Mouse (Mus musculus): ENCODE data around the gene Padi3. TPM values are rescaled to one million over a fixed set of nuclear protein-coding genes. Genes with fewer than 3 reads are reported as not detected.
A peak's percentile ranks its signal among the peaks of the same experiment; 100 is the strongest.

Padi3 gene
- total and polyA plus RNA-seq, 3 experiments: 73.1 to 106 TPM; not detected in 1

- Histone ChIP-seq H3K4me1 (ENCODE audit: control insufficient read depth in 1 of 2, insufficient read depth in 2 of 2, low read length in 2 of 2) (peaks cover 0 to 41% of the 10 kb centered on the region in 2 experiments; a peak in 3 of 4 replicates), H3K9me3 (replicated peaks; ENCODE audit: insufficient read depth, low read length) (no peaks in the 10 kb centered on the region), H3K9ac (ENCODE audit: control insufficient read depth, low read depth, low read length, poor library complexity, severe bottlenecking) (peak overlapping the region; percentile 73), H3K27ac (ENCODE audit: control insufficient read depth, low read depth, low read length) (peak overlapping the region; percentile 77), H3K27me3 (ENCODE audit: control insufficient read depth in 1 of 2, insufficient read depth in 2 of 2, low read length in 2 of 2) (no peaks in the 10 kb centered on the region), H3K36me3 (ENCODE audit: control insufficient read depth in 1 of 2, insufficient read depth in 2 of 2, low read length in 2 of 2) (peaks cover 0 to 9% of the 10 kb centered on the region in 2 experiments; a peak in 2 of 4 replicates), H3K4me3 (ENCODE audit: control insufficient read depth in 1 of 2, insufficient read depth in 1 of 2, low read depth in 2 of 2, low read length in 2 of 2) (peak overlapping the region; percentile 67 to 85), H3K79me2 (ENCODE audit: control insufficient read depth, insufficient read depth, low read length, poor library complexity) (no peaks in the 10 kb centered on the region)
- DNase-seq (ENCODE audit: low read depth, low spot score): peak; percentile 63
- TF ChIP-seq TCF12 (IDR thresholded peaks at IDR 0.05; ENCODE audit: low read depth, low read length) (peak; percentile 28; the same call in 1 of the 2 replicates), MAFK (IDR thresholded peaks at IDR 0.05; ENCODE audit: borderline replicate concordance, low read depth, low read length) (no peak), NRF1 (IDR thresholded peaks at IDR 0.05; ENCODE audit: insufficient read depth, low read depth, low read length, poor library complexity, severe bottlenecking) (no peak), ZKSCAN1 (IDR thresholded peaks at IDR 0.05; ENCODE audit: low read depth, low read length) (no peak), MYB (IDR thresholded peaks at IDR 0.05; ENCODE audit: low read depth, low read length) (no peak), ETS1 (IDR thresholded peaks at IDR 0.05; ENCODE audit: low read depth, low read length) (peak; percentile 48; the same call in 1 of the 2 replicates), SMC3 (IDR thresholded peaks at IDR 0.05; ENCODE audit: low read depth, low read length) (no peak), JUND (IDR thresholded peaks at IDR 0.05; ENCODE audit: low read depth, low read length) (no peak), MEF2A (IDR thresholded peaks at IDR 0.05; ENCODE audit: extremely low read depth, insufficient replicate concordance, low read depth, low read length, poor library complexity, severe bottlenecking) (no peak), USF1 (IDR thresholded peaks at IDR 0.05; ENCODE audit: low read depth, low read length) (no peak), GABPA (IDR thresholded peaks at IDR 0.05; ENCODE audit: low read depth, low read length) (no peak), E2F4 (IDR thresholded peaks at IDR 0.05; ENCODE audit: borderline replicate concordance, low read depth, low read length) (no peak), CHD2 (IDR thresholded peaks at IDR 0.05; ENCODE audit: low read length) (no peak), MAX (IDR thresholded peaks at IDR 0.05; ENCODE audit: low read length) (no peak), MYC (IDR thresholded peaks at IDR 0.05; ENCODE audit: low read depth, low read length) (no peak), UBTF (IDR thresholded peaks at IDR 0.05; ENCODE audit: borderline replicate concordance, insufficient read depth, low read depth, low read length) (no peak), BHLHE40 (IDR thresholded peaks at IDR 0.05; ENCODE audit: borderline replicate concordance, low read depth, low read length) (peak; percentile 47; the same call in 1 of the 2 replicates), RAD21 (IDR thresholded peaks at IDR 0.05; ENCODE audit: low read depth, low read length) (no peak), MAZ (IDR thresholded peaks at IDR 0.05; ENCODE audit: low read depth, low read length) (no peak), RCOR1 (IDR thresholded peaks at IDR 0.05; ENCODE audit: low read depth, low read length) (no peak), TAL1 (IDR thresholded peaks at IDR 0.05; ENCODE audit: low read length) (no peak), CHD1 (IDR thresholded peaks at IDR 0.05; ENCODE audit: low read depth, low read length) (no peak), KAT2A (conservative IDR thresholded peaks at IDR 0.05; ENCODE audit: low read depth, low read length) (no peak), ZC3H11A (IDR thresholded peaks at IDR 0.05; ENCODE audit: low read depth, low read length) (no peak), MXI1 (IDR thresholded peaks at IDR 0.05; ENCODE audit: low read depth, low read length) (no peak; the same call in 1 of the 2 replicates), HCFC1 (IDR thresholded peaks at IDR 0.05; ENCODE audit: low read depth, low read length) (no peak), TBP (IDR thresholded peaks at IDR 0.05; ENCODE audit: low read depth, low read length) (no peak), POLR2AphosphoS5 (IDR thresholded peaks at IDR 0.05; ENCODE audit: borderline replicate concordance, low read depth, low read length) (no peak), ELF1 (IDR thresholded peaks at IDR 0.05; ENCODE audit: low read depth, low read length) (no peak), GATA1 (IDR thresholded peaks at IDR 0.05; ENCODE audit: low read depth, low read length) (peak; percentile 9; the same call in 1 of the 2 replicates), USF2 (IDR thresholded peaks at IDR 0.05; ENCODE audit: borderline replicate concordance in 1 of 2, insufficient read depth in 1 of 2, low read depth in 1 of 2, low read length in 2 of 2) (no peak), SIN3A (IDR thresholded peaks at IDR 0.05; ENCODE audit: low read length) (peak; percentile 18; the same call in 1 of the 2 replicates), POLR2AphosphoS2 (IDR thresholded peaks at IDR 0.05; ENCODE audit: low read length) (no peak), NELFE (IDR thresholded peaks at IDR 0.05; ENCODE audit: low read depth, low read length) (no peak), POLR2A (IDR thresholded peaks at IDR 0.05; ENCODE audit: control insufficient read depth in 1 of 2, insufficient read depth in 1 of 2, low read depth in 1 of 2, low read length in 2 of 2, poor library complexity in 1 of 2) (no peak), CTCF (IDR thresholded peaks at IDR 0.05 in 2 of 3, conservative IDR thresholded peaks at IDR 0.05 in 1 of 3; ENCODE audit: control insufficient read depth in 1 of 3, insufficient read depth in 1 of 3, low read depth in 2 of 3, low read length in 3 of 3, poor library complexity in 1 of 3, severe bottlenecking in 1 of 3) (no peak), ZNF384 (IDR thresholded peaks at IDR 0.05; ENCODE audit: low read depth, low read length) (no peak), EP300 (IDR thresholded peaks at IDR 0.05; ENCODE audit: low read depth in 1 of 2, low read length in 2 of 2) (no peak)
These were observed 5.0 kb upstream of the Padi3 start for GRCm38 (mm10) chr4:140815496-140815895.

Measured in MEL (cell line).